Mouse (Mus musculus): ENCODE measurements around the gene Olfr885. TPM values are rescaled to one million over a fixed set of nuclear protein-coding genes. Genes with fewer than 3 reads are reported as not detected.

Olfr885 gene
- total RNA-seq (2021): not detected
- long read RNA-seq, experiment 1: 0 reads
- long read RNA-seq, experiment 2: 0 reads

- intact Hi-C loops (cut with DNase I): no loop called here
- DNase-seq: no peak
Measured at GRCm38 (mm10) chr9:38061022-38061421, at the start of gene Olfr885. Gene Olfr885 (plus strand): TSS chr9:38061322.

- intact Hi-C loops (cut with DNase I): no loop called here
- DNase-seq: no peak
Measured at GRCm38 (mm10) chr9:38025508-38025907, 35.6 kb upstream of the Olfr885 start, which contains the start of gene Olfr883. Gene Olfr883 (plus strand): TSS chr9:38025808.

GRCm38 (mm10) chr9:38046255-38046654 is 14.9 kb upstream of the Olfr885 start, which contains the start of gene Olfr884:
Gene Olfr884 (plus strand): TSS chr9:38046555.
- no peak for DNase-seq
- intact Hi-C loops (cut with DNase I): no loop called here

GRCm38 (mm10) chr9:38083772-38084171 is 22.6 kb downstream of the Olfr885 start, which contains the start of gene Olfr887:
Gene Olfr887 (plus strand): TSS chr9:38084072.
- DNase-seq: no peak
- intact Hi-C loops (cut with DNase I): no loop called here

GRCm38 (mm10) chr9:38107828-38108227 is 46.7 kb downstream of the Olfr885 start, which contains the start of gene Olfr888:
Gene Olfr888 (plus strand): TSS chr9:38108128.
- intact Hi-C loops (cut with DNase I): no loop called here
- no peak for DNase-seq

Other genes starting within 250 kb of the Olfr885 start
- not detected for gene Olfr877, start 207.1 kb upstream of the Olfr885 start, total RNA-seq (2021)
- not detected for gene Olfr145, start 164.6 kb upstream of the Olfr885 start, total RNA-seq (2021)
- gene Olfr878, start 143.5 kb upstream of the Olfr885 start, total RNA-seq (2021): not detected
- gene Olfr881, start 69.5 kb upstream of the Olfr885 start, total RNA-seq (2021): not detected
- not detected for gene Olfr883, start 35.5 kb upstream of the Olfr885 start, total RNA-seq (2021)
- not detected for gene Olfr884, start 14.8 kb upstream of the Olfr885 start, total RNA-seq (2021)
- not detected for gene Olfr887, start 22.8 kb downstream of the Olfr885 start, total RNA-seq (2021)
- not detected for gene Olfr888, start 46.8 kb downstream of the Olfr885 start, total RNA-seq (2021)
- not detected for gene Olfr889, start 53.9 kb downstream of the Olfr885 start, total RNA-seq (2021)
- gene Olfr890, start 81.2 kb downstream of the Olfr885 start, total RNA-seq (2021): not detected
- not detected for gene Olfr891, start 119.5 kb downstream of the Olfr885 start, total RNA-seq (2021)
- gene Olfr893, start 147.0 kb downstream of the Olfr885 start, total RNA-seq (2021): not detected
- not detected for gene Olfr894, start 156.7 kb downstream of the Olfr885 start, total RNA-seq (2021)
- gene Olfr143, start 191.5 kb downstream of the Olfr885 start, total RNA-seq (2021): not detected
- not detected for gene Olfr895, start 206.5 kb downstream of the Olfr885 start, total RNA-seq (2021)
- not detected for gene Olfr896-ps1, start 229.8 kb downstream of the Olfr885 start, total RNA-seq (2021)

Data from gastrocnemius, postnatal 36 days (tissue).